Mouse (Mus musculus) MEL (cell line): ENCODE data around the gene Gde1. TPM values are rescaled to one million over a fixed set of nuclear protein-coding genes. Genes with fewer than 3 reads are reported as not detected.

Source experiments
- DNase-seq: peaks from one replicate; pipeline ENCODE4 v3.0.0; 2011; ENCODE audit warnings: low read depth, low spot score
- H3K27ac ChIP-seq: 2 replicates; pipeline ENCODE4 v1.5.1; 2012; ENCODE audit warnings: low read depth, mild to moderate bottlenecking, control low read depth, low read length, moderate library complexity; ENCODE audit not compliant: control insufficient read depth
- H3K27me3 ChIP-seq, 2 experiments: fragments of 150-350 bp in 1 of 2; sonication (generic) in 1 of 2; 2 replicates each; pipeline ENCODE4 v1.6.1; 2012; ENCODE audit warnings: low read length in 2 of 2, mild to moderate bottlenecking in 2 of 2, improper control_type of control experiment in 1 of 2, moderate library complexity in 1 of 2; ENCODE audit not compliant: insufficient read depth in 2 of 2, control insufficient read depth in 1 of 2
- H3K36me3 ChIP-seq, 2 experiments: 2 replicates each; pipeline ENCODE4 v1.6.1; 2012 to 2014; ENCODE audit warnings: low read length in 2 of 2, improper control_type of control experiment in 1 of 2, inconsistent platforms in 1 of 2, mild to moderate bottlenecking in 1 of 2; ENCODE audit not compliant: insufficient read depth in 2 of 2, control insufficient read depth in 1 of 2
- H3K4me1 ChIP-seq, 2 experiments: fragments of 150-350 bp in 1 of 2; sonication (generic) in 1 of 2; 2 replicates each; pipeline ENCODE4 v1.6.1; 2012; ENCODE audit warnings: low read length in 2 of 2, improper control_type of control experiment in 1 of 2, mild to moderate bottlenecking in 1 of 2; ENCODE audit not compliant: insufficient read depth in 2 of 2, control insufficient read depth in 1 of 2
- H3K4me3 ChIP-seq, 2 experiments: fragments of 150-350 bp in 1 of 2; sonication (generic) in 1 of 2; 2 replicates each; pipeline ENCODE4 v1.5.1; 2012; ENCODE audit warnings: low read depth in 2 of 2, low read length in 2 of 2, mild to moderate bottlenecking in 2 of 2, moderate library complexity in 2 of 2, control low read depth in 1 of 2, improper control_type of control experiment in 1 of 2; ENCODE audit not compliant: control insufficient read depth in 1 of 2, insufficient read depth in 1 of 2
- H3K79me2 ChIP-seq: 2 replicates; pipeline ENCODE4 v1.6.1; 2012; ENCODE audit warnings: mild to moderate bottlenecking, low read length, moderate library complexity; ENCODE audit not compliant: control insufficient read depth, poor library complexity, insufficient read depth
- H3K9ac ChIP-seq: 2 replicates; pipeline ENCODE4 v1.6.1; 2012; ENCODE audit warnings: low read depth, mild to moderate bottlenecking, control low read depth, low read length, moderate library complexity; ENCODE audit not compliant: control insufficient read depth, poor library complexity, severe bottlenecking
- H3K9me3 ChIP-seq: fragments of 150-350 bp; sonication (generic); replicated peaks from 2 replicates; pipeline ENCODE4 v1.6.1; 2012; ENCODE audit warnings: mild to moderate bottlenecking, low read length, improper control_type of control experiment, moderate library complexity; ENCODE audit not compliant: insufficient read depth
- BHLHE40 ChIP-seq: IDR thresholded peaks from 2 replicates; pipeline ENCODE4 v1.6.1; 2012; ENCODE audit warnings: low read depth, mild to moderate bottlenecking, inconsistent platforms, low read length, improper control_type of control experiment, borderline replicate concordance
- CHD1 ChIP-seq: IDR thresholded peaks from 2 replicates; pipeline ENCODE4 v1.6.1; 2012; ENCODE audit warnings: low read depth, mild to moderate bottlenecking, inconsistent platforms, low read length, improper control_type of control experiment
- CTCF ChIP-seq, 3 experiments: IDR thresholded peaks in 2 of 3; conservative IDR thresholded peaks in 1 of 3; 2 replicates each; pipeline ENCODE4 v1.5.1; 2011 to 2012; ENCODE audit warnings: low read length in 3 of 3, low read depth in 2 of 3, mild to moderate bottlenecking in 2 of 3, improper control_type of control experiment in 1 of 3, inconsistent platforms in 1 of 3, mixed read lengths in 1 of 3, moderate library complexity in 1 of 3; ENCODE audit not compliant: control insufficient read depth in 1 of 3, insufficient read depth in 1 of 3, poor library complexity in 1 of 3, severe bottlenecking in 1 of 3
- E2F4 ChIP-seq: IDR thresholded peaks from 2 replicates; pipeline ENCODE4 v1.6.1; 2011; ENCODE audit warnings: low read depth, low read length, improper control_type of control experiment, borderline replicate concordance
- ELF1 ChIP-seq: IDR thresholded peaks from 2 replicates; pipeline ENCODE4 v1.6.1; 2014; ENCODE audit warnings: low read depth, mild to moderate bottlenecking, inconsistent platforms, low read length, improper control_type of control experiment, moderate library complexity
- EP300 ChIP-seq, 2 experiments: IDR thresholded peaks; 2 replicates each; pipeline ENCODE4 v1.6.1; 2011; ENCODE audit warnings: improper control_type of control experiment in 2 of 2, low read length in 2 of 2, low read depth in 1 of 2, mild to moderate bottlenecking in 1 of 2
- ETS1 ChIP-seq: IDR thresholded peaks from 2 replicates; pipeline ENCODE4 v1.6.1; 2012; ENCODE audit warnings: low read depth, mild to moderate bottlenecking, inconsistent platforms, low read length, improper control_type of control experiment, moderate library complexity
- HCFC1 ChIP-seq: IDR thresholded peaks from 2 replicates; pipeline ENCODE4 v1.6.1; 2012; ENCODE audit warnings: low read depth, mild to moderate bottlenecking, inconsistent platforms, low read length, improper control_type of control experiment, moderate library complexity
- JUND ChIP-seq: IDR thresholded peaks from 2 replicates; pipeline ENCODE4 v1.6.1; 2011; ENCODE audit warnings: low read depth, mild to moderate bottlenecking, improper control_type of control experiment, low read length
- KAT2A ChIP-seq: conservative IDR thresholded peaks from 2 replicates; pipeline ENCODE4 v1.6.1; 2012; ENCODE audit warnings: low read depth, low read length, improper control_type of control experiment, inconsistent platforms
- MAX ChIP-seq: IDR thresholded peaks from 2 replicates; pipeline ENCODE4 v1.6.1; 2011; ENCODE audit warnings: low read length, improper control_type of control experiment
- MXI1 ChIP-seq: IDR thresholded peaks from 2 replicates; pipeline ENCODE4 v1.6.1; 2011; ENCODE audit warnings: mild to moderate bottlenecking, low read depth, low read length, improper control_type of control experiment
- MYC ChIP-seq: IDR thresholded peaks from 2 replicates; pipeline ENCODE4 v1.6.1; 2011; ENCODE audit warnings: low read depth, mild to moderate bottlenecking, low read length, improper control_type of control experiment, moderate library complexity
- POLR2A ChIP-seq, 2 experiments: IDR thresholded peaks; 2 replicates each; pipeline ENCODE4 v1.6.1; 2011 to 2012; ENCODE audit warnings: low read length in 2 of 2, mild to moderate bottlenecking in 2 of 2, control low read depth in 1 of 2, improper control_type of control experiment in 1 of 2, low read depth in 1 of 2, moderate library complexity in 1 of 2; ENCODE audit not compliant: control insufficient read depth in 1 of 2, insufficient read depth in 1 of 2, poor library complexity in 1 of 2
- POLR2AphosphoS5 ChIP-seq: IDR thresholded peaks from 2 replicates; pipeline ENCODE4 v1.6.1; 2012; ENCODE audit warnings: low read depth, borderline replicate concordance, mild to moderate bottlenecking, inconsistent platforms, low read length, moderate library complexity, mixed read lengths
- SIN3A ChIP-seq: IDR thresholded peaks from 2 replicates; pipeline ENCODE4 v1.6.1; 2012; ENCODE audit warnings: low read length, improper control_type of control experiment, inconsistent platforms
- SMC3 ChIP-seq: IDR thresholded peaks from 2 replicates; pipeline ENCODE4 v1.6.1; 2011; ENCODE audit warnings: low read depth, low read length, improper control_type of control experiment
- TBP ChIP-seq: IDR thresholded peaks from 2 replicates; pipeline ENCODE4 v1.8.0; 2011; ENCODE audit warnings: low read depth, low read length, improper control_type of control experiment
- UBTF ChIP-seq: IDR thresholded peaks from 2 replicates; pipeline ENCODE4 v1.6.1; 2012; ENCODE audit warnings: low read depth, mild to moderate bottlenecking, inconsistent platforms, low read length, improper control_type of control experiment, moderate library complexity, borderline replicate concordance; ENCODE audit not compliant: insufficient read depth
- USF1 ChIP-seq: IDR thresholded peaks from 2 replicates; pipeline ENCODE4 v1.6.1; 2014; ENCODE audit warnings: low read depth, mild to moderate bottlenecking, inconsistent platforms, low read length, improper control_type of control experiment, moderate library complexity
- ZC3H11A ChIP-seq: IDR thresholded peaks from 2 replicates; pipeline ENCODE4 v1.6.1; 2012; ENCODE audit warnings: low read depth, mild to moderate bottlenecking, inconsistent platforms, low read length, improper control_type of control experiment
- ZKSCAN1 ChIP-seq: IDR thresholded peaks from 2 replicates; pipeline ENCODE4 v1.6.1; 2012; ENCODE audit warnings: low read depth, mild to moderate bottlenecking, inconsistent platforms, low read length, improper control_type of control experiment, moderate library complexity
- ZNF384 ChIP-seq: IDR thresholded peaks from 2 replicates; pipeline ENCODE4 v1.6.1; 2012; ENCODE audit warnings: low read depth, mild to moderate bottlenecking, inconsistent platforms, low read length, improper control_type of control experiment
- polyA plus RNA-seq, 2 experiments: library from polyadenylated mRNA; stranded (reverse) in 1 of 2; unstranded in 1 of 2; fragments of >175 nt in 1 of 2; fragments of >200 nt in 1 of 2; gene quantifications; 2 replicates each; pipeline versions ENCODE4 v1.2.1 to v1.2.4; 2012; ENCODE audit warnings: low replicate concordance in 2 of 2, low read depth in 1 of 2; ENCODE audit not compliant: insufficient read length in 2 of 2, insufficient read depth in 1 of 2, missing spikeins in 1 of 2
- total RNA-seq: library from RNA; depleted of rRNA; stranded (reverse); fragments of 300-350 nt; gene quantifications from 2 replicates; pipeline ENCODE4 v1.2.3, GENCODE M21; 2012

Gene Gde1
- total and polyA plus RNA-seq, 3 experiments: 38.1 to 39.8 TPM; not detected in 1

- Histone ChIP-seq H3K4me3 (no peak overlapping the region), H3K9ac (no peak overlapping the region), H3K4me1 (no peaks in the 10 kb centered on the region), H3K27ac (no peak overlapping the region), H3K27me3 (no peaks in the 10 kb centered on the region), H3K9me3 (no peaks in the 10 kb centered on the region)
- TF ChIP-seq SMC3 (no peak), SIN3A (no peak), CTCF (IDR thresholded peaks at IDR 0.05 in 2 of 3, conservative IDR thresholded peaks at IDR 0.05 in 1 of 3; ENCODE audit: control insufficient read depth in 1 of 3, insufficient read depth in 1 of 3, low read depth in 2 of 3, low read length in 3 of 3, poor library complexity in 1 of 3, severe bottlenecking in 1 of 3) (no peak), KAT2A (no peak), E2F4 (no peak), ZKSCAN1 (no peak), BHLHE40 (no peak), CHD1 (no peak), ZC3H11A (no peak), POLR2A (IDR thresholded peaks at IDR 0.05; ENCODE audit: control insufficient read depth in 1 of 2, insufficient read depth in 1 of 2, low read depth in 1 of 2, low read length in 2 of 2, poor library complexity in 1 of 2) (no peak), HCFC1 (no peak), POLR2AphosphoS5 (no peak), USF1 (no peak), ZNF384 (no peak), TBP (no peak), UBTF (no peak), MXI1 (no peak), EP300 (IDR thresholded peaks at IDR 0.05; ENCODE audit: low read depth in 1 of 2, low read length in 2 of 2) (no peak)
- TF ChIP-seq, all 39 proteins: peak for 0
- Histone ChIP-seq H3K36me3 (no peaks in the 10 kb centered on the region), H3K79me2 (no peaks in the 10 kb centered on the region)
- no peak for DNase-seq
Measured at GRCm38 (mm10) chr7:118723927-118724326, 18.3 kb upstream of the Gde1 start.

GRCm38 (mm10) chr7:118718066-118718465, 12.5 kb upstream of the Gde1 start:
- Histone ChIP-seq H3K4me3 (no peak overlapping the region), H3K27me3 (no peaks in the 10 kb centered on the region), H3K4me1 (peaks cover 0 to 6% of the 10 kb centered on the region in 2 experiments; a peak in 2 of 4 replicates), H3K36me3 (peaks cover 0 to 5% of the 10 kb centered on the region in 2 experiments; a peak in 2 of 4 replicates), H3K79me2 (no peaks in the 10 kb centered on the region), H3K27ac (no peak overlapping the region), H3K9ac (no peak overlapping the region), H3K9me3 (no peaks in the 10 kb centered on the region)
- TF ChIP-seq ZNF384 (no peak), ELF1 (no peak), SIN3A (no peak), MYC (no peak), ZC3H11A (no peak), ETS1 (no peak), E2F4 (no peak), JUND (no peak), BHLHE40 (no peak), POLR2A (IDR thresholded peaks at IDR 0.05; ENCODE audit: control insufficient read depth in 1 of 2, insufficient read depth in 1 of 2, low read depth in 1 of 2, low read length in 2 of 2, poor library complexity in 1 of 2) (no peak), MAX (no peak), HCFC1 (no peak)
- no peak for DNase-seq
